Mouse (Mus musculus) c-Kit-negative CD71-positive TER-119-positive erythroid progenitor cells, embryonic 14.5 days (primary cell): ENCODE data around the gene Stox2.

Source experiments
- DNase-seq: peaks from one replicate; pipeline ENCODE4 v3.0.0-alpha.2; 2013; ENCODE audit warnings: low read depth, low spot score

The Stox2 gene

GRCm38 (mm10) chr8:47242207-47243004 is 203.8 kb downstream of the Stox2 start:
- no peak for DNase-seq

GRCm38 (mm10) chr8:47241421-47242078 is 204.6 kb downstream of the Stox2 start:
- no peak for DNase-seq

DNA sequence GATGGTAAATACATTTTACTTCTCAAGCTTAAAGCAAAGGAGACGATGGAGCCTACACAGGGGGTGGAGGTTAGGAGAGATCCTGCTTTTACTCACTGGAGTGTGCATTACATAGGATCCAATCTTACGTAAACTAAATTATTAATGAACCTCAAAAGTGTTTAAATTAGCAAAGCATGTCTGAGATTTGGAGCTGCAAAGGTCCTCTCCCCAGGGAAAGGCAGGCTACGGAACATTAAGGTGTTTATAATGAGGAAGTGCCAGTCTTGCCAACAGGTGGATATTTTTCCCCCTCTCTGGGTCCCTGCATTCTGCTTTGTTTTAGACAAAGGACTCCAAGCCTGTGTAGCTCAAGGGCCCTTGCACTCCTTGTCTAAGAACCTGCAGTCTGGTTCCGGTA is 205.3 kb downstream of the Stox2 start:
- no peak for DNase-seq

- DNase-seq: no peak
Observed at GRCm38 (mm10) chr8:47240266-47240665, 205.9 kb downstream of the Stox2 start.

- no peak for DNase-seq
Observed at GRCm38 (mm10) chr8:47232081-47232480, 214.1 kb downstream of the Stox2 start.

DNA sequence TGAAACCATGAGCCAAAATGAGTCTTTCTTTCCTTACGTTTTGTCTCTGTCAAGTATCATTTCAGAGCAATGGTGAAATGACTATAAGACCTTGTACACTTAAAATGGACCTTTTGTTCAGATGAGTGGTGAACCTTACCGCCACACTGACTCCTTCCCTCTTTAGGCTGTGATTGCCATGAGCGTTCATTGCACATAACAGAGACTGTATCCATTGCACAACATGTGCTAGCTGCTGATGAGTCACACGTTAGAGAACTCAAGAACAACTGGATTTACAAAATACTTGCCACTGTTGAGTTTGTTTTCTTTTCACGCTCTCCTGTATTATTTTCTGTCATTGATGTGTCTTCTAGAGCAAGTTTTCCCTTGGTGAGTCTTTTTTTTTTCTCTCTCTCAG is 216.1 kb downstream of the Stox2 start:
- DNase-seq: no peak

DNA sequence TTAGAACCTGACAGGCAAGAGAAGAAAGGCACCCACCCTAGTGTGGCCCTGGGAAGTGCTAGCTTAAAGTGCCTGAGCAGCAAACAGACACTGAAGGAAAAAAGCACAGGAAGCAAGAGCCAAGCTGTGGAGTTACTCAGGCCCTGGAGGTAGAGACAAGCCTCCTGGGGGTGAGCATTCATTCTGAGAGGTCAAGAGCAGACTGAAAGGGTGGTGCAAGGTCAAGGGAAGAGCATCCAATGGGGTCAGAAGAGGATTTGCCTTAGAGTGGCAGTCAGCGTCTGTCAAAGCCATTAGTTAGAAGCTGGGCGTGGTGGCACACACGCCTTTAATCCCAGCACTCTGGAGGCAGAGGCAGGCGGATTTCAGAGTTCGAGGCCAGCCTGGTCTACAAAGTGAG is 224.3 kb downstream of the Stox2 start:
- DNase-seq: no peak

DNA sequence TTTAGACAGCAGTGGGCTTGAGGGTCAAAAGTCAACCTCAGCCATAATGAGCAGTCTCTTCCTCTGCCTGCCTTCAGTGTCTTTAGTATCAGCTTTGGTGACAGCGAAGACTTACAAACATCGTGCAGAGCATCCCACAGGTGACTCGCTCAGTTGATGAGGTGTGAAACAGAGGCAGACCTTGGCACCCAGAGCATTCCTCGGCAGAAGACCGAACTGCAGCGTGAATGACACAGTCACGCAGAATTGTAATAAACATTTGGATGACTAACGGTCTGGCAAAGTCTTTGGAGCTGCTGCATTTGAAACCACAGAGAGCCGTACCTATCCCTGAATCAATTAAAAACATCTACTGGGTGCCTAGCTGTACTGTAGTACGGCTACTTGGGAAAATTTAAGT is 225.0 kb downstream of the Stox2 start:
- no peak for DNase-seq

GRCm38 (mm10) chr8:47220390-47220789 is 225.8 kb downstream of the Stox2 start:
- DNase-seq: no peak

DNA sequence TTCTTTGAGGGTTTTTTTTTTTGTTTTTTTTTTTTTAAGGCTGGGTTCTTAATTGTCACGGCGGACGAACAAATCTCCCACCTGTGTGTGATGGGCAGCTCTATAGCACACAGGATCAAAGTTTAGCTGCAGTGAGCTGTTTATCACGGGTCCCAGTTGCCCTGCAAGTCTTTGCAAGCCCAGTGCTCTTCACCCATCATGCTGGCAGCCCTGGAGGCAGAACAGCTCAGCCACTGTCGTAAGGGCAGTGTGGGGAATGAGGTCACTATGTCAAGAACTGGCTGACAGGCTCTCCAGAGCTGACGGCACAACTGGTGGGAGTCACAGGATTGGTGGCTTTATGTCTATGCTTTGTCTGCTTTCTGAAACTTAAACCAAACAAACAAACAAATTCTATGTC is 227.6 kb downstream of the Stox2 start:
- DNase-seq: no peak

DNA sequence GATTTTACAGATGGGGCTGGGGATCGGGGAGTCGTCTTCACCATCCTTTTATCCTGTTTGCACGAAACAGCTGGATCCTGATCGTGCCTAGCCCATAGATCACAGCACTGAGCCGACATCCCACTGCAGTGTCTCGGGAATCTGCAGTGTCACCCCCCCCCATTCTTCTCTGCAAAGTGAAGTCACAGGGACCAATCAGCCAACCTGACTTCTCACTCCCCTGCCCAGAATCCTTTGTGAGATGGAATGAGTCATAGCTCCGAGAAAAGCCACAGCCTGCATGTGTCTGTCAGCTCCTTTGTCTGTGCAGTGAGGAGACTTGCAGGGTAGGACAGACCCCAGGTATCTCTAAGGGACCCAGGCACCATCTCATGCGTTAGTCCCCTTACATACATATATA is 228.1 kb downstream of the Stox2 start:
- DNase-seq: no peak

DNA sequence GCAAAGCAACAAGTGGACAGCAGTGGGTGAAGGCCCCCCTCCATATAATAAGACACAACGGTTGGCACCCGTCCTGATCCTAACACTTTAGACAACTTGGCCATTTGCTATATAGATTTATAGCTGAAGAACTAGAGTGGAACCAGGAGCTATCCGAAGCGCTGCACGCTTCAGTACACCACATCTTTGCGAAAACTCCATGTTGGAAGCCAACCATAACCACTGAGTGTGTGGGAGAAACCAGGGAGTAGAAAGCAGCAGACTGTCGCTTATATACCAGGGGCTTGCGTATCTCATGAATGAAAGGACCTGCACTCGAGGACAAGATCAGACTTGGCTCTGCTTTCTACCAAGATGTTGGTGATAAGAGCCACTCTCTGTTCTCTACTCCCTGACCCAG is 234.0 kb downstream of the Stox2 start:
- DNase-seq: no peak

DNA sequence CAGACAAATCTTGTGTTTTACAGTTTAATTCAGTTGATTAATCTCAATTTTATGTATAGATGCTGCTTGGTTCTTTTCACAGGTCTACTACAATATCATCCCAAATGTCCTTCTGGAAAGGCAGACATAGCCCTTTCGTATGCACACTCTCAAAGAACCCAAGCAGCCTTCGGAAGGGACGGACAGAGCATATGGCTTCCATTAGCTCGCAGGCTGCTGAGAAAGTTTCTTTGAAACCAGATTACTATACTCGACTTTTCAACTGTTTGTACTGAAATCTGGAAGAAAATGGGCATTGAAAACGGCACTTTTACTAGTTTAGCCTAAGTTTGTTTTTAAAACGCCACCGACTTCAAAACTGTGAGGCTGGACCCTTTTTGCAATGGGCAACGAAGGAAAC is 234.9 kb downstream of the Stox2 start:
- DNase-seq: no peak

GRCm38 (mm10) chr8:47208246-47208645 is 237.9 kb downstream of the Stox2 start:
- DNase-seq: no peak

- no peak for DNase-seq
Observed at GRCm38 (mm10) chr8:47206640-47207237, 239.4 kb downstream of the Stox2 start.

DNA sequence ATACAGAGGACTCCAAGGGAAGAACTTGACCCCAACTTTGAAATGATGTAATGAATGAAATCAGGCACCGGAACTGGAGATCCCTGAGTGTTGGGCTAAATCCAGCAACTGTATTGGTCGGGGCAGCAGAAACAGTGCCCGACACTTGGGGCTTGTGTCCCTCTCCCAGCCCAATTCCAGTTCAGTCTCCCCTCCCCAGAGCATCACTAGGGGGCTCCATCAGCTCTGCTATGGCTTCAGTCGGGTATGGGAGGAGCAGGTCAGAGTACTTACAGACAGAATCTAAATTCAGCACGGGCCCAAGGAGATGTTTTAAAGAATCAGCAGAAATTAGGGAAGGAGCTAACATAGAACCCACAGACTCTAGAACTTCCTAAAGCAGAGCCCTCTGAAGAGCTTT is 240.7 kb downstream of the Stox2 start:
- no peak for DNase-seq

GRCm38 (mm10) chr8:47196391-47196790 is 249.8 kb downstream of the Stox2 start:
- DNase-seq: no peak

- no peak for DNase-seq
Observed at GRCm38 (mm10) chr8:47193321-47193996, 252.7 kb downstream of the Stox2 start.

DNA sequence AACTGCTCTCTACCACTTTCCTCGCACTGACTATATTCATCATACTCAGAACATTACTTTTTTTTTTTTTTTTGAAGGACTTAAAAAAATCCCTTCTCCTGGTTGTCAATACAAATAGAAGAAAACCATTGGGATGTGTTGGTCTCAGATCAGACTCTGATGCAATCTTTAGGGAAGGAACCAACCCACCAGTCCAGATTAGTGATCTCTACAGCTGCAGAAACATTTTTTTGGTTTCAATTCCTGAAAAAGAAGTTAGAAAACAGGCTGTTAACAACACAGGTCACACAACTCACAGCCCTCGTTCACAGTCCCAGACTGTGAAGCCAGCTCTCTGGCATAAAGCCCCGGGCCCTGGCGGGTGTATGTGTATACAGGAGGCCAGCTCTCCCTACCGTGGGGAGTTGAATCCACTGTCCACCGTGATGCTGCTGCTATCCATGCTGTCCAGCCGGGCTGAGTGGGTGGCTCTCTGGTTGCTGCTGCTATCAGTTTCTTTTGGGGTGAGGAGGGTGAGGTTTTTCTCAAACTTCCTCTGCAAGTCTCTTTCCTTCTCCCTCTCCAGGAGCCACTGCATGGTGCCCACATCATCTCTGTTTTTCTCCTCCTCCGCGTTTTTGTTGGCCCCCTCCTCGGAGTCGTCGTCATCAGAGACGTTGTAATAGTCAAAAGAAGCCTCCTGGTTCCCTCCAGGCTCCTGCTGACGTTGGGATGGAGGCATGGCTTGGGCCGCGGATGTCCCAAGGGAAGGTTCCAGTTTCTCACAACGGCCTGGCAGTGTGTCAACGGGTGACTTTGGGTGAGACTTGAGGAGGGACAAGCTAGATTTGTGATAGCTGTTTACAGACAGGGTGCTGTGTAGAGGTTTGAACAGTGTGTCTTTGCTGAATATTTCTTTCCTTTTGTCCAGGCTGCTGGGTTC is 254.5 kb downstream of the Stox2 start:
- DNase-seq: no peak

GRCm38 (mm10) chr8:47185396-47185795 is 260.8 kb downstream of the Stox2 start:
- no peak for DNase-seq
